Mouse (Mus musculus): Measurements from ENCODE around the gene Tbp. TPM values are rescaled to one million over a fixed set of nuclear protein-coding genes. Genes with fewer than 3 reads are reported as not detected.

Gene Tbp
- polyA plus RNA-seq, 1 experiment: 58.2 TPM

GRCm38 (mm10) chr17:15526986-15527810, 27.5 kb downstream of the Tbp start, which contains the start of gene Pdcd2:
TSS of gene Pdcd2 (minus strand) at chr17:15527301.
- H3K4me1 ChIP-seq (ENCODE audit: control insufficient read depth, insufficient read depth, low read length): peaks cover 3% of the 10 kb centered on the region
- DNase-seq: peak; percentile 95
- no peaks in the 10 kb centered on the region for H3K27me3 ChIP-seq (ENCODE audit: control insufficient read depth, insufficient read depth, low read length)
- H3K27ac ChIP-seq (ENCODE audit: insufficient read depth, low read length): peak within 1 kb of the TSS; percentile 60
- H3K4me3 ChIP-seq (replicated peaks; ENCODE audit: insufficient read depth, low read depth, low read length): peak within 1 kb of the TSS; percentile 91
- TF ChIP-seq POLR2A (IDR thresholded peaks at IDR 0.05; ENCODE audit: borderline replicate concordance, insufficient read depth, low read length) (peak; percentile 90), CTCF (IDR thresholded peaks at IDR 0.05; ENCODE audit: borderline replicate concordance, insufficient read depth, low read depth, low read length) (no peak)
- WGBS: 1% methylated on average over 55 of the region's 55 CpGs

- Histone ChIP-seq H3K4me3 (replicated peaks; ENCODE audit: insufficient read depth, low read depth, low read length) (peak overlapping the region; percentile 12), H3K27ac (ENCODE audit: insufficient read depth, low read length) (no peak overlapping the region), H3K27me3 (ENCODE audit: control insufficient read depth, insufficient read depth, low read length) (no peaks in the 10 kb centered on the region), H3K4me1 (ENCODE audit: control insufficient read depth, insufficient read depth, low read length) (peaks cover 3% of the 10 kb centered on the region)
- no peak for DNase-seq
- WGBS: 58% methylated on average over 3 of the region's 3 CpGs
- TF ChIP-seq CTCF (IDR thresholded peaks at IDR 0.05; ENCODE audit: borderline replicate concordance, insufficient read depth, low read depth, low read length) (no peak), POLR2A (IDR thresholded peaks at IDR 0.05; ENCODE audit: borderline replicate concordance, insufficient read depth, low read length) (no peak)
Measured at GRCm38 (mm10) chr17:15527811-15528136, 28.1 kb downstream of the Tbp start.

GRCm38 (mm10) chr17:15528887-15529286, 29.2 kb downstream of the Tbp start:
- H3K4me3 ChIP-seq (replicated peaks; ENCODE audit: insufficient read depth, low read depth, low read length): no peak overlapping the region
- H3K4me1 ChIP-seq (ENCODE audit: control insufficient read depth, insufficient read depth, low read length): peaks cover 3% of the 10 kb centered on the region
- no peak for DNase-seq
- TF ChIP-seq POLR2A (IDR thresholded peaks at IDR 0.05; ENCODE audit: borderline replicate concordance, insufficient read depth, low read length) (no peak), CTCF (IDR thresholded peaks at IDR 0.05; ENCODE audit: borderline replicate concordance, insufficient read depth, low read depth, low read length) (no peak)
- H3K27ac ChIP-seq (ENCODE audit: insufficient read depth, low read length): no peak overlapping the region
- WGBS: 81% methylated on average over 2 of the region's 2 CpGs
- H3K27me3 ChIP-seq (ENCODE audit: control insufficient read depth, insufficient read depth, low read length): no peaks in the 10 kb centered on the region

- no peak overlapping the region for H3K4me3 ChIP-seq (replicated peaks; ENCODE audit: insufficient read depth, low read depth, low read length)
Measured at GRCm38 (mm10) chr17:15530141-15530540, 30.5 kb downstream of the Tbp start.

GRCm38 (mm10) chr17:15535162-15535800, 35.6 kb downstream of the Tbp start:
- peak; percentile 32 to 73 for DNase-seq
- WGBS: 53% methylated on average over 11 of the region's 11 CpGs

More at GRCm38 (mm10) chr17:15530141-15530540, 30.5 kb downstream of the Tbp start:
- WGBS: 5% methylated on average over 5 of the region's 5 CpGs
- DNase-seq: peak; percentile 25 to 29
- TF ChIP-seq POLR2A (IDR thresholded peaks at IDR 0.05; ENCODE audit: borderline replicate concordance, insufficient read depth, low read length) (no peak), CTCF (IDR thresholded peaks at IDR 0.05; ENCODE audit: borderline replicate concordance, insufficient read depth, low read depth, low read length) (peak; percentile 25; the same call in 1 of the 2 replicates)
- no peak overlapping the region for H3K27ac ChIP-seq (ENCODE audit: insufficient read depth, low read length)
- H3K27me3 ChIP-seq (ENCODE audit: control insufficient read depth, insufficient read depth, low read length): no peaks in the 10 kb centered on the region
- H3K4me1 ChIP-seq (ENCODE audit: control insufficient read depth, insufficient read depth, low read length): peaks cover 3% of the 10 kb centered on the region

GRCm38 (mm10) chr17:15535943-15536342, 36.3 kb downstream of the Tbp start:
- H3K27ac ChIP-seq (ENCODE audit: insufficient read depth, low read length): no peak overlapping the region
- TF ChIP-seq POLR2A (IDR thresholded peaks at IDR 0.05; ENCODE audit: borderline replicate concordance, insufficient read depth, low read length): no peak
- TF ChIP-seq CTCF (IDR thresholded peaks at IDR 0.05; ENCODE audit: borderline replicate concordance, insufficient read depth, low read depth, low read length): no peak
- 25% methylated on average over 8 of the region's 8 CpGs for WGBS
- DNase-seq: no peak
- no peaks in the 10 kb centered on the region for H3K27me3 ChIP-seq (ENCODE audit: control insufficient read depth, insufficient read depth, low read length)
- no peaks in the 10 kb centered on the region for H3K4me1 ChIP-seq (ENCODE audit: control insufficient read depth, insufficient read depth, low read length)
- peak overlapping the region; percentile 30 for H3K4me3 ChIP-seq (replicated peaks; ENCODE audit: insufficient read depth, low read depth, low read length)

More at GRCm38 (mm10) chr17:15535162-15535800, 35.6 kb downstream of the Tbp start:
- Histone ChIP-seq H3K27ac (ENCODE audit: insufficient read depth, low read length) (no peak overlapping the region), H3K27me3 (ENCODE audit: control insufficient read depth, insufficient read depth, low read length) (no peaks in the 10 kb centered on the region), H3K4me3 (replicated peaks; ENCODE audit: insufficient read depth, low read depth, low read length) (no peak overlapping the region), H3K4me1 (ENCODE audit: control insufficient read depth, insufficient read depth, low read length) (no peaks in the 10 kb centered on the region)
- TF ChIP-seq CTCF (IDR thresholded peaks at IDR 0.05; ENCODE audit: borderline replicate concordance, insufficient read depth, low read depth, low read length): no peak
- TF ChIP-seq POLR2A (IDR thresholded peaks at IDR 0.05; ENCODE audit: borderline replicate concordance, insufficient read depth, low read length): no peak

GRCm38 (mm10) chr17:15536457-15536904, 36.8 kb downstream of the Tbp start:
- peak; percentile 27 to 32 for DNase-seq
- WGBS: 2% methylated on average over 33 of the region's 33 CpGs
- no peaks in the 10 kb centered on the region for H3K4me1 ChIP-seq (ENCODE audit: control insufficient read depth, insufficient read depth, low read length)
- H3K4me3 ChIP-seq (replicated peaks; ENCODE audit: insufficient read depth, low read depth, low read length): peak overlapping the region; percentile 30
- no peak overlapping the region for H3K27ac ChIP-seq (ENCODE audit: insufficient read depth, low read length)
- H3K27me3 ChIP-seq (ENCODE audit: control insufficient read depth, insufficient read depth, low read length): no peaks in the 10 kb centered on the region
- TF ChIP-seq POLR2A (IDR thresholded peaks at IDR 0.05; ENCODE audit: borderline replicate concordance, insufficient read depth, low read length) (no peak), CTCF (IDR thresholded peaks at IDR 0.05; ENCODE audit: borderline replicate concordance, insufficient read depth, low read depth, low read length) (no peak)

Measured in cerebellum, adult 2 months (tissue).